Mouse (Mus musculus): ENCODE data around the gene Vmn1r177. TPM values are rescaled to one million over a fixed set of nuclear protein-coding genes. Genes with fewer than 3 reads are reported as not detected.
"Not testable (repeated sequence)": the region's sequence is repeated elsewhere in the genome, so short reads cannot be mapped to it uniquely, and the experiment has no call there.

Gene Vmn1r177
- polyA plus RNA-seq (2015; fragmentation: Nextera tagmentation; extraction: Ambion mirVana), result not detected in 2 replicates

GRCm38 (mm10) chr7:23866349-23866748 lies at the start of gene Vmn1r177:
Vmn1r177 (minus strand) TSS chr7:23866449.
- not testable (repeated sequence) for ATAC-seq (replicated peaks); H3K27me3 ChIP-seq; H3K4me3 ChIP-seq; H3K4me2 ChIP-seq (replicated peaks); H3K9me3 ChIP-seq; H3K4me1 ChIP-seq; H3K36me3 ChIP-seq; H3K9ac ChIP-seq (replicated peaks); H3K27ac ChIP-seq (replicated peaks)
- 18% methylated on average over 1 of the region's 1 CpGs for WGBS

- 84% methylated on average over 1 of the region's 1 CpGs for WGBS
- no peak for ATAC-seq (replicated peaks)
These were observed 25.5 kb upstream of the Vmn1r177 start, which contains the start of gene Vmn1r178 for GRCm38 (mm10) chr7:23891709-23892108. Vmn1r178 (plus strand) TSS chr7:23892009.

DNA sequence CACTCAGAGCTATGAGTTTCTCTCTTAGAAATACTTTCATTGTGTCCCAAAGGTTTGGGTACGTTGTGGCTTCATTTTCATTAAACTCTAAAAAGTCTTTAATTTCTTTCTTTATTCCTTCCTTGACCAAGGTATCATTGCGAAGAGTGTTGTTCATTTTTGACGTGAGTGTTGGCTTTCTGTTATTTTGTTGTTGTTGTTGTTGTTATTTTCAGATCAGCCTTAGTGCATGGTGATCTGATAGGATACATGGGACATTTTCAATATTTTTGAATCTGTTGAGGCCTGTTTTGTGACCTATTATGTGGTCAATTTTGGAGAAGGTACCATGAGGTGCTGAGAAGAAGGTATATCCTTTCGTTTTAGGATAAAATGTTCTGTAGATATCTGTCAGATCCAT lies 10.7 kb upstream of the Vmn1r177 start:
- not testable (repeated sequence) for H3K27ac ChIP-seq (replicated peaks); H3K9me3 ChIP-seq; H3K4me1 ChIP-seq; ATAC-seq (replicated peaks); H3K4me2 ChIP-seq (replicated peaks); H3K36me3 ChIP-seq; H3K27me3 ChIP-seq; H3K4me3 ChIP-seq; H3K9ac ChIP-seq (replicated peaks)
- 72% methylated on average over 4 of the region's 4 CpGs for WGBS

More at GRCm38 (mm10) chr7:23891709-23892108, 25.5 kb upstream of the Vmn1r177 start, which contains the start of gene Vmn1r178:
- Histone ChIP-seq H3K9ac (replicated peaks) (no peak within 1 kb of the TSS), H3K27ac (replicated peaks) (no peak within 1 kb of the TSS), H3K27me3 (no peaks in the 10 kb centered on the region), H3K9me3 (peaks cover 9% of the 10 kb centered on the region), H3K4me1 (no peaks in the 10 kb centered on the region), H3K4me2 (replicated peaks) (no peak within 1 kb of the TSS), H3K36me3 (no peaks in the 10 kb centered on the region), H3K4me3 (no peak within 1 kb of the TSS)

DNA sequence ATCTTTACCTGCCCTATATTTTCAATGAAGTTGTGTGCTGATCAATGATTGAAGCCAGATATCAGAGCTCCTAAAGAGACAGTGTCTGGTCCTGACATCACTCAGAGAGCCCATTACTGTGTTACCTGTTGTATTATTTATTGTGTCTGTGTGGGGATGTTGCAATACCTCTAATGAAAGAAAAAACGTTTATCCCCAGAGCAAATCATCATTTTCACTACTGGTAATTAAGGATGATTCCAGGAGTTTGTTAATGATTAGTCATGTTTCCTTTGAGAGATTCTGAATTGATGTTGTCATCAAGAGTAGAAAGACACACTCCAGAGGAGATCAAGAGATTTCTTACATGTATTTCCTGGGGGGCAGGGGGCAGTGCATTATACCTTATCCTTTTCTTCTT lies 29.0 kb downstream of the Vmn1r177 start, which contains the start of gene Vmn1r176:
Gene Vmn1r176, minus strand, starts transcription at position 101 of the 400 bp plus-strand sequence.
- not testable (repeated sequence) for H3K27ac ChIP-seq (replicated peaks); H3K4me1 ChIP-seq
- WGBS, result no CpG with 5 or more reads among the region's 1 CpGs

More for the DNA sequence above, 29.0 kb downstream of the Vmn1r177 start, which contains the start of gene Vmn1r176:
- not testable (repeated sequence) for H3K4me3 ChIP-seq; H3K27me3 ChIP-seq; H3K9ac ChIP-seq (replicated peaks); ATAC-seq (replicated peaks); H3K9me3 ChIP-seq; H3K4me2 ChIP-seq (replicated peaks); H3K36me3 ChIP-seq

Other genes starting within 250 kb of the Vmn1r177 start
- gene Vmn1r171, start 235.7 kb downstream of the Vmn1r177 start, polyA plus RNA-seq (2015; fragmentation: Nextera tagmentation; extraction: Ambion mirVana), result not detected in 2 replicates
- not detected in 2 replicates for gene Vmn1r172, start 208.1 kb downstream of the Vmn1r177 start, polyA plus RNA-seq (2015; fragmentation: Nextera tagmentation; extraction: Ambion mirVana)
- not detected in 2 replicates for gene Vmn1r173, start 165.7 kb downstream of the Vmn1r177 start, polyA plus RNA-seq (2015; fragmentation: Nextera tagmentation; extraction: Ambion mirVana)
- gene Vmn1r174, start 114.2 kb downstream of the Vmn1r177 start, polyA plus RNA-seq (2015; fragmentation: Nextera tagmentation; extraction: Ambion mirVana), result not detected in 2 replicates
- not detected in 2 replicates for gene Vmn1r175, start 55.8 kb downstream of the Vmn1r177 start, polyA plus RNA-seq (2015; fragmentation: Nextera tagmentation; extraction: Ambion mirVana)
- gene Vmn1r176, start 29.1 kb downstream of the Vmn1r177 start, polyA plus RNA-seq (2015; fragmentation: Nextera tagmentation; extraction: Ambion mirVana), result not detected in 2 replicates
- not detected in 2 replicates for gene Vmn1r178, start 25.6 kb upstream of the Vmn1r177 start, polyA plus RNA-seq (2015; fragmentation: Nextera tagmentation; extraction: Ambion mirVana)
- not detected in 2 replicates for gene Vmn1r179, start 60.5 kb upstream of the Vmn1r177 start, polyA plus RNA-seq (2015; fragmentation: Nextera tagmentation; extraction: Ambion mirVana)
- gene Vmn1r180, start 84.2 kb upstream of the Vmn1r177 start, polyA plus RNA-seq (2015; fragmentation: Nextera tagmentation; extraction: Ambion mirVana), result not detected in 2 replicates
- gene Vmn1r181, start 108.2 kb upstream of the Vmn1r177 start, polyA plus RNA-seq (2015; fragmentation: Nextera tagmentation; extraction: Ambion mirVana), result not detected in 2 replicates
- gene V1rd19, start 135.2 kb upstream of the Vmn1r177 start, polyA plus RNA-seq (2015; fragmentation: Nextera tagmentation; extraction: Ambion mirVana), result not detected in 2 replicates
- not detected in 2 replicates for gene Vmn1r183, start 186.8 kb upstream of the Vmn1r177 start, polyA plus RNA-seq (2015; fragmentation: Nextera tagmentation; extraction: Ambion mirVana)
- gene Zfp180, start 215.5 kb upstream of the Vmn1r177 start, polyA plus RNA-seq (2015; fragmentation: Nextera tagmentation; extraction: Ambion mirVana), result 35.9 and 39.5 TPM in 2 replicates
- 10.4 and 11.0 TPM in 2 replicates for gene Zfp112, start 245.9 kb upstream of the Vmn1r177 start, polyA plus RNA-seq (2015; fragmentation: Nextera tagmentation; extraction: Ambion mirVana)